Mouse (Mus musculus) limb, embryonic 12.5 days (tissue): Measurements from ENCODE around the gene Ahcyl2. TPM values are rescaled to one million over a fixed set of nuclear protein-coding genes. Genes with fewer than 3 reads are reported as not detected.

Source experiments
- ATAC-seq: fragments of 200-750 bp; cut with Nextera tagmentation; 2 replicates; pipeline ENCODE4 v1.8.0; 2017; ENCODE audit warnings: low read depth, moderate TSS enrichment; ENCODE audit not compliant: insufficient number of reproducible peaks, insufficient read depth, low FRiP score, low TSS enrichment
- H3K27ac ChIP-seq: fragments of 300-500 bp; sonication (generic); 2 replicates; pipeline ENCODE4 v1.5.1; 2016; ENCODE audit warnings: mild to moderate bottlenecking, moderate library complexity
- H3K27me3 ChIP-seq: fragments of 300-500 bp; sonication (generic); 2 replicates; pipeline ENCODE4 v1.6.1; 2016; ENCODE audit warnings: mild to moderate bottlenecking, moderate library complexity
- H3K36me3 ChIP-seq: fragments of 300-500 bp; sonication (generic); 2 replicates; pipeline ENCODE4 v1.6.1; 2016; ENCODE audit warnings: mild to moderate bottlenecking, moderate library complexity
- H3K4me1 ChIP-seq: fragments of 300-500 bp; sonication (generic); replicated peaks from 2 replicates; pipeline ENCODE4 v1.6.1; 2016
- H3K4me2 ChIP-seq: fragments of 300-500 bp; sonication (generic); 2 replicates; pipeline ENCODE4 v1.6.1; 2016; ENCODE audit warnings: mild to moderate bottlenecking, moderate library complexity
- H3K4me3 ChIP-seq: fragments of 300-500 bp; sonication (generic); replicated peaks from 2 replicates; pipeline ENCODE4 v1.5.1; 2016; ENCODE audit warnings: mild to moderate bottlenecking
- H3K9ac ChIP-seq: fragments of 300-500 bp; sonication (generic); replicated peaks from 2 replicates; pipeline ENCODE4 v1.6.1; 2016; ENCODE audit warnings: mild to moderate bottlenecking, moderate library complexity
- H3K9me3 ChIP-seq: fragments of 300-500 bp; sonication (generic); 2 replicates; pipeline ENCODE4 v1.6.1; 2016; ENCODE audit warnings: mild to moderate bottlenecking, moderate library complexity
- WGBS: fragments of 180-500 bp; shearing (Covaris S2); methylation state at CpG from one replicate; pipeline ENCODE4 v1.1.7; 2016; 5-methylcytosine and 5-hydroxymethylcytosine counted together
- polyA plus RNA-seq: library from polyadenylated mRNA; unstranded; fragments of >200 nt; fragmentation: Nextera tagmentation; extraction: Ambion mirVana; gene quantifications from 2 replicates; pipeline ENCODE4 v1.2.1, GENCODE M21; 2016

Gene Ahcyl2
- polyA plus RNA-seq, 1 experiment from 2014 or later: 23.9 TPM

DNA sequence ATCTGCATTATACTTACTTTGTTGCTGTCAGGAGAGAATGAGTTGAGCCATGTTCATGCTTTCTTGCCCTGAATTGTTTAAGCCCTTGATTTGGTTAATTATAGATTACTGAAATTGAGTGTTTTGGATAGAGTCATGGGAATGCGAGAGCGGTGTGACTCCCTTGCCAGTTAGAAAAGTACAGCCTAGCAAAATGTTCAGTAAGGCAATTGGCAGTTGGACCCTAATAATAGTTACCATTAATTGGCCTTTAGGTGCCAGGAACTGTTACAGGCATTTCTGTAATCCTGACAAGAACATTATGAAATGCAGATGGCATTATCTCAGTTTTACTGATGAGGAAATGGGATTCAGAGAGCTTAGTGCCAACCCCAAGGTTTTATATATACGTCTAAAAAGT, 4.4 kb downstream of the Ahcyl2 start:
- Histone ChIP-seq H3K36me3 (no peaks in the 10 kb centered on the region; the same call in 1 of the 2 replicates), H3K27ac (no peak overlapping the region), H3K27me3 (no peaks in the 10 kb centered on the region), H3K4me1 (peaks cover 18% of the 10 kb centered on the region; the same call in 1 of the 2 replicates), H3K9me3 (no peaks in the 10 kb centered on the region), H3K4me3 (no peak overlapping the region), H3K4me2 (no peak overlapping the region), H3K9ac (no peak overlapping the region)
- ATAC-seq: no peak
- 75% methylated on average over 3 of the region's 3 CpGs for WGBS

- H3K9me3 ChIP-seq: no peaks in the 10 kb centered on the region
- H3K27me3 ChIP-seq: no peaks in the 10 kb centered on the region
- H3K4me2 ChIP-seq: no peak overlapping the region
- H3K4me1 ChIP-seq: peaks cover 18% of the 10 kb centered on the region; the same call in 1 of the 2 replicates
- H3K36me3 ChIP-seq: peaks cover 4% of the 10 kb centered on the region; the same call in 1 of the 2 replicates
- H3K4me3 ChIP-seq: no peak overlapping the region
- no peak overlapping the region for H3K27ac ChIP-seq
- no peak for ATAC-seq
- no peak overlapping the region for H3K9ac ChIP-seq
- WGBS: 77% methylated on average over 1 of the region's 1 CpGs
Observed at GRCm38 (mm10) chr6:29774161-29774560, 6.3 kb downstream of the Ahcyl2 start.

DNA sequence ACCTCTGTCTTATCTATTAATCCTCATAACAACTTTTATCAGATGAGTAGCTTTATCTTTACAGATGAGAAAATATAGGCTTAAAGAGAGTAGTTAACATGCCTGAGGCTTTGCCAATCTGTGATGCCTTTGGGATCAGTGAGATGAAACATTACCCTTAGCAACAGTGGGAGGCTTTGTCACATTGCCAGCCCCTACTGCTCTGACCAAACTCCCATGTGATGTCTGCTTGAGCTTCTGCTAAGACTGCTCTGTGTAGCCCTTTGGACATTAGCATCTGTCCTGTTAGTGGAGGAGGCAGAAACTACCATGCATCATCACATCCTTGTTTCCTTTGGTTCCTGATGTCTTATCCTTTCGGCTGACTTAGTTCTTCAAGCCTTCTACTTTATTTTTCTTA, 7.8 kb downstream of the Ahcyl2 start:
- WGBS: 89% methylated on average over 1 of the region's 1 CpGs
- no peak overlapping the region for H3K4me2 ChIP-seq
- H3K27ac ChIP-seq: no peak overlapping the region
- no peak overlapping the region for H3K9ac ChIP-seq
- no peaks in the 10 kb centered on the region for H3K9me3 ChIP-seq
- no peak for ATAC-seq
- H3K4me3 ChIP-seq: no peak overlapping the region
- H3K36me3 ChIP-seq: peaks cover 4% of the 10 kb centered on the region; the same call in 1 of the 2 replicates
- no peaks in the 10 kb centered on the region for H3K27me3 ChIP-seq
- H3K4me1 ChIP-seq: peaks cover 8% of the 10 kb centered on the region; the same call in 1 of the 2 replicates

DNA sequence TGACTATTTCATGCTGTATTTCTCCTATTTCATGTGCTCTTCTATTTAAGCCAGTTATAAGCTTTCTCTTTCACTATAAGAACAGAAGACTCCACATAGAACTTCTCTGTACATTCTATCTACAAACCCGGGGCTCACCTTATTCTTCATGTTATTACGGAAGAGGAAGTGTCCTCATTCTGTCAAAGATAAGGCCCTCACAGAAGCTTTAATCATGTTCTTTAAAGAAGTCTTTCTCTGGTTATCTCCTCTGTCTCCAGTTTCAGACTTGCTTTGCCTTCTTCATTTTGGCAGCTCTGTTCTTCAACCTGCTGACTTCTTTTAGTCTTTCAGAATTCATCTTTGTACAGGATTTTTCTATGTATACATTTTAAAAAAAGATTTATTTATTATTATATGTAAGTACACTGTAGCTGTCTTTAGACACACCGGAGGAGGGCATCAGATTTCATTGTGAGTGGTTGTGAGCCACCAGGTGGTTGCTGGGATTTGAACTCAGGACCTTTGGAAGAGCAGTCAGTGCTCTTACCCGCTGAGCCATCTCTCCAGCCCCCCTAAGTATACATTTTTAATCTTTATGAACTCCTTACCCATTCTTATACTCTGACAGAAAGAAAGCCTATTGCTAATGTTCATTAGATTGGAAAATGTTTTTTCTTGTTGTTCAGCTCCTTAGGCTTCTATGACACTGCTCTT, 8.9 kb downstream of the Ahcyl2 start:
- Histone ChIP-seq H3K9me3 (no peaks in the 10 kb centered on the region), H3K27ac (no peak overlapping the region), H3K9ac (no peak overlapping the region), H3K36me3 (peaks cover 4% of the 10 kb centered on the region; the same call in 1 of the 2 replicates), H3K4me2 (no peak overlapping the region), H3K4me1 (peaks cover 2% of the 10 kb centered on the region; the same call in 1 of the 2 replicates), H3K4me3 (no peak overlapping the region), H3K27me3 (no peaks in the 10 kb centered on the region)
- no peak for ATAC-seq
- WGBS: 92% methylated on average over 4 of the region's 4 CpGs

DNA sequence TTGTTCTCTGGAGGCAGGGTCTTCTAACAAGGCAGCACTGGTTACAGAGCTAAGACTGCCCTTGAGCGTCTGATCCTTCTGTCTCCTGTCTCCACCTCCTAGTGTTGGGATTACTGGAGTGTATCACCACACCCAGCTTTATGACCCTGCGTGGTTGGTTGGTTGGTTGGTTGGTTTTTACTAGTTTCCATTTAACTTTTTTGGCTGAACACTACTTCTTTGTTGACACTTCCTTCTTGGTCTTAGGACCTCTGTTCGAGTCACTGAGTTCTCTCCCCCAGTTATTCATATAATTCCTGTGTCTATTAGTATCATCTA, 9.4 kb downstream of the Ahcyl2 start:
- no peaks in the 10 kb centered on the region for H3K27me3 ChIP-seq
- no peak overlapping the region for H3K9ac ChIP-seq
- H3K4me1 ChIP-seq: no peaks in the 10 kb centered on the region; the same call in 1 of the 2 replicates
- H3K4me3 ChIP-seq: no peak overlapping the region
- no peaks in the 10 kb centered on the region for H3K9me3 ChIP-seq
- H3K36me3 ChIP-seq: peaks cover 4% of the 10 kb centered on the region; the same call in 1 of the 2 replicates
- ATAC-seq: no peak
- no peak overlapping the region for H3K4me2 ChIP-seq
- WGBS: 84% methylated on average over 3 of the region's 3 CpGs
- no peak overlapping the region for H3K27ac ChIP-seq

DNA sequence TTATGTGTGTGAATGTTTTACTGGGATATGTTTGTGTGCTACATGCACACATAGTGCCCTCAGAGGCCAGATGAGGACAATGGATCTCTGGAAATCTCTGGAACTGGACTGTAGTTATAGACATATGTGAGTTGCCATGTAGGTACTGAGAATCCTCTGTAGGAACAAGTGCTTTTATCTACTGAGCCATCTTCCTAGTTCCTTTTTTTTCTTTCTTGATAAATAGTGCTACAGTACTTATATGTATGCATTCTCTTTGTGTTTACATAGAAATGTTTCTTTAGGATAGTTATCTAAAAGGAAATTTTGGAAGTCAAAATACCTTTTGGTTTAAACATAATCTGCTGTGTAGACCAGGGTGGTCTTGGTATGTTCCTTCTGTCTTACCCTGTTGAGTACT, 12.3 kb downstream of the Ahcyl2 start:
- no peak for ATAC-seq
- Histone ChIP-seq H3K9me3 (no peaks in the 10 kb centered on the region), H3K27ac (no peak overlapping the region), H3K27me3 (no peaks in the 10 kb centered on the region), H3K9ac (no peak overlapping the region), H3K4me2 (no peak overlapping the region), H3K4me3 (no peak overlapping the region), H3K4me1 (no peaks in the 10 kb centered on the region; the same call in 1 of the 2 replicates), H3K36me3 (0 out of 2 replicates have a peak, but pooled peaks cover 4% of the 10 kb centered on the region)

GRCm38 (mm10) chr6:29780571-29780970, 12.8 kb downstream of the Ahcyl2 start:
- H3K27me3 ChIP-seq: no peaks in the 10 kb centered on the region
- ATAC-seq: no peak
- 93% methylated on average over 2 of the region's 2 CpGs for WGBS
- H3K9ac ChIP-seq: no peak overlapping the region
- no peak overlapping the region for H3K4me2 ChIP-seq
- H3K27ac ChIP-seq: no peak overlapping the region
- 0 out of 2 replicates have a peak, but pooled peaks cover 4% of the 10 kb centered on the region for H3K36me3 ChIP-seq
- H3K9me3 ChIP-seq: no peaks in the 10 kb centered on the region
- H3K4me1 ChIP-seq: no peaks in the 10 kb centered on the region; the same call in 1 of the 2 replicates
- no peak overlapping the region for H3K4me3 ChIP-seq

DNA sequence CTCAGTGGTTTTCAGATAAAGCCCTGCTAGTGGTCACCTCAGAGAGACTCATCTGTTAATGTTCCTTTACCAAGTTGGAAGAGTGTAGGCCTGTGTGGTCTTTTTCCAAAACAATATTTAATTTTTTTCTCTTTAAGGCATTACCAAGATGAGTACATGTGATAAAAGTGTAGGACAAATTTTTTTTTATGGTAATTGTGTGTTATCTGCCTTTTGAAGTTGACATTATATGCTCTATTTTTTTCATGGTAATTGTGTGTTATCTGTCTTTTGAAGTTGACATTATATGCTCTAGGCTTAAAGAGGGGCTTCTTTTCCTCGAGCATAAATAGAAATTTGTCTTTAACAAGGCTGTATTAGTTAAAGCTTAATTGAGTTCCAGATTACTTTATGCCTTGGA, 14.4 kb downstream of the Ahcyl2 start:
- H3K27me3 ChIP-seq: no peaks in the 10 kb centered on the region
- no peak overlapping the region for H3K9ac ChIP-seq
- H3K4me3 ChIP-seq: no peak overlapping the region
- H3K36me3 ChIP-seq: 0 out of 2 replicates have a peak, but pooled peaks cover 4% of the 10 kb centered on the region
- H3K4me1 ChIP-seq: no peaks in the 10 kb centered on the region; the same call in 1 of the 2 replicates
- ATAC-seq: no peak
- 74% methylated on average over 1 of the region's 1 CpGs for WGBS
- H3K27ac ChIP-seq: no peak overlapping the region
- H3K4me2 ChIP-seq: no peak overlapping the region
- no peaks in the 10 kb centered on the region for H3K9me3 ChIP-seq

- Histone ChIP-seq H3K36me3 (0 out of 2 replicates have a peak, but pooled peaks cover under 1% of the 10 kb centered on the region), H3K4me3 (no peak overlapping the region), H3K27ac (no peak overlapping the region), H3K4me1 (no peaks in the 10 kb centered on the region; the same call in 1 of the 2 replicates), H3K9ac (no peak overlapping the region), H3K27me3 (no peaks in the 10 kb centered on the region), H3K4me2 (no peak overlapping the region), H3K9me3 (no peaks in the 10 kb centered on the region)
- ATAC-seq: no peak
- 77% methylated on average over 6 of the region's 6 CpGs for WGBS
Observed at GRCm38 (mm10) chr6:29783960-29784359, 16.1 kb downstream of the Ahcyl2 start.

DNA sequence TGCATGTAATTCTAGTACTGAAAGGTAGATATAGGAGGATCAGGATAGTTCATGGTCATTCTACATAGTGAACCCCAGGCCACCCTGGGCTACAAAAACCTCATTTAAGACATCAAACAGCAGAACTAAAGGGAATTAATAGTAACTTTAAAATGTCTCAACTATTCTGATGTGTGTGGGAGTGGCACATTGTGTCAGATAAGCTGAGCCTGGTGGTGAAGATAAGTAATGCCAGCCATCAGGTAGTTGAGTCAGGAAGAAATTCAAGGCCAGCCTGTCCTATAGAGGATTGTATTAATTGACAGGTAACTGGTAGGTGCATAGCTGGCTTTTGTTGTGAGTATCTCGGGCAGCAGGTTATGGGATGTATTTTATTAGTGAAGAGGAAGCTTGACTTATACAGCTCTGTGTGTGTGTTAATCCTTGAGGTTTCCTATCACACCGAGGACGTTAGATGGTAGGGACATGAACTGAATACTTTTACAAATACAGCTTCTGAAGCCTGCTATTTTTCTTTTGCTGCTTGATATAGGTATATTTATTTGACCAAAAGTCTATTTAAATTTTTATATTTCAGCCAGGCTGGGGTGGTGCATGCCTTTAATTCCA, 16.7 kb downstream of the Ahcyl2 start:
- no peak for ATAC-seq
- H3K9ac ChIP-seq: no peak overlapping the region
- H3K4me3 ChIP-seq: no peak overlapping the region
- H3K36me3 ChIP-seq: no peaks in the 10 kb centered on the region
- H3K4me1 ChIP-seq: no peaks in the 10 kb centered on the region; the same call in 1 of the 2 replicates
- no peaks in the 10 kb centered on the region for H3K9me3 ChIP-seq
- H3K27ac ChIP-seq: no peak overlapping the region
- WGBS: 90% methylated on average over 3 of the region's 3 CpGs
- H3K27me3 ChIP-seq: no peaks in the 10 kb centered on the region
- no peak overlapping the region for H3K4me2 ChIP-seq

DNA sequence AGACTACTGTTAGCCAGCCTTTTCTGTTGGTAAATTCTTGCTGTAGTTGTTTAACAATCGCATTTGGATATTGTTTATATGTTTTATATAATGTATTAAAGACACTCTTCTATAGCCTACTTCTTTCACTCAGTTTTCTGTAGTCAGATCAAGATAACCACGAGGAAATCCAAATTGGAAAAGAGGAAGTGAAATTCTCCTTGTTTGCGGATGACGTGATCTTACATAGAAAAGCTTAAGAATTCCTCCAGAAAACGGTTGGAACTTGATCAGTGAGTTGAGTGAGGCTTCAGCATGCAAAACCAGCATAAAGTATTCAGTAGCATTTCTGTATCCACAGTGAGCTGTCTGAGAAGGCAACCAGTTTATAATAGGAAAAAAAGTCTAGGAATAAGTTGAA, 17.9 kb downstream of the Ahcyl2 start:
- Histone ChIP-seq H3K27me3 (no peaks in the 10 kb centered on the region), H3K4me3 (no peak overlapping the region), H3K36me3 (no peaks in the 10 kb centered on the region), H3K27ac (no peak overlapping the region), H3K4me2 (no peak overlapping the region), H3K4me1 (no peaks in the 10 kb centered on the region; the same call in 1 of the 2 replicates), H3K9me3 (no peaks in the 10 kb centered on the region), H3K9ac (no peak overlapping the region)
- 87% methylated on average over 5 of the region's 5 CpGs for WGBS
- ATAC-seq: no peak
